Mouse (Mus musculus): Measurements from ENCODE around the gene Guf1.

DNA sequence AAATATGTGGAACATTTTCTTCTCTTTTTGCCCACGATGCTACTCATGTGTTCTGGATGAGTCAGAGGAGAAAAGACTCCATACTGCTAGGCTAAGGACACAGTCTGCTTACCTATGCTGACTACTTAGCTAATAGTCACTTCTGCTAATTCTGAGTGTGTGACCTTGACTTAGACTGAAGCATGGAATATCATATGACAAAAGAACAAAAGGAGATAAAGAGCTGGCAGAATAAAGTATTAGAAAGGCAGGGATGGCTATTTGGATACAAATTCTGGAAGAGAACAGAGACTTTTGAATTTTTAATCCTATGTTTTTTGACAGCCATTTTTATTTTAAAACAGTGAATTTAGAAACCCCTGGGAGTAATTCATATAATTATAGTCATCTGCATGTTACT is 15.0 kb upstream of the Guf1 start:
- TF ChIP-seq CTCF (IDR thresholded peaks at IDR 0.05; ENCODE audit: low read depth), result no peak
- no peak for TF ChIP-seq EP300 (IDR thresholded peaks at IDR 0.05; ENCODE audit: low read depth)
